8 mouse cellular contexts compared by ENCODE assay signal in the genomic region with DNA sequence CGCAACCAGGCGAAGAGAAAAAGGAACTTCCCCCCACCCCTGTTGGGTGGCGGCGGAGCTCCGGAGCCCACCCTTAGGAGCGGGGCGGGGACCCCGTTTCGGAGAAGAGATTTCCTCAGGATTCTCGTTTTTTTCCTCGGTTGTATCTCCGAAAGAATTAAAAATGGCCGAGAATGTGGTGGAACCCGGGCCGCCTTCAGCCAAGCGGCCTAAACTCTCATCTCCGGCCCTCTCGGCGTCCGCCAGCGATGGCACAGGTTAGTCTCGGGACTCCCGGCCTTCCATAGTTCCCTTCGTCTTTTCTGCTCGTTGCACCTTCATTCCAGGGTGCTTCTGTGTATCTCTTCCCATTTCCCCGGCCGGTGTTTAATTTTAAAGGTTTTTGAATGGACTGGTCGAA. TPM values are rescaled to one million over a fixed set of nuclear protein-coding genes. Genes with fewer than 3 reads are reported as not detected.
DNase-seq lines count a peak whose midpoint lies in the region; ATAC-seq lines count a peak whose summit lies in the region.

No protein-coding gene starts in this region.

- peak overlapping the region; percentile 100 for H3K27ac ChIP-seq in kidney, embryonic 16.5 days (ENCODE audit: low read length)
- peak overlapping the region; percentile 100 for H3K27ac ChIP-seq in hindbrain, embryonic 13.5 days
- peak overlapping the region; percentile 100 for H3K27ac ChIP-seq in midbrain, embryonic 11.5 days (ENCODE audit: low read depth, low read length)

- ATAC-seq in kidney, embryonic 16.5 days (ENCODE audit: low FRiP score, low TSS enrichment) = no peak
- ATAC-seq in hindbrain, embryonic 13.5 days (ENCODE audit: low FRiP score) = no peak
- no peak for ATAC-seq in midbrain, embryonic 11.5 days (ENCODE audit: low FRiP score)

- intact Hi-C loops in left cerebral cortex, postnatal 14 days (cut with DNase I) = no loop called here

- H3K9me3 ChIP-seq in kidney, embryonic 16.5 days (ENCODE audit: low read length) = no peaks in the 10 kb centered on the region
- H3K9me3 ChIP-seq in hindbrain, embryonic 13.5 days = no peaks in the 10 kb centered on the region
- no peaks in the 10 kb centered on the region for H3K9me3 ChIP-seq in midbrain, embryonic 11.5 days (ENCODE audit: control insufficient read depth, low read length)

- peaks cover 23% of the 10 kb centered on the region for H3K4me1 ChIP-seq in kidney, embryonic 16.5 days (ENCODE audit: insufficient read depth, low read length)
- H3K4me1 ChIP-seq in hindbrain, embryonic 13.5 days (replicated peaks) = peaks cover 40% of the 10 kb centered on the region
- H3K4me1 ChIP-seq in midbrain, embryonic 11.5 days (ENCODE audit: control insufficient read depth, insufficient read depth, low read length) = peaks cover 15% of the 10 kb centered on the region

- DNase-seq in kidney, adult 18-20 months = no peak
- peak; percentile 30 for DNase-seq in c-Kit-negative CD71-positive TER-119-positive erythroid progenitor cells, embryonic 14.5 days (ENCODE audit: low read depth, low spot score)
- no peak for DNase-seq in midbrain, embryonic 11.5 days (ENCODE audit: low spot score, missing footprints)
- DNase-seq in T-cell, adult 2 months (ENCODE audit: low spot score) = no peak
- no peak for DNase-seq in Muller cell, postnatal 12 days (ENCODE audit: inconsistent ontology term)
- DNase-seq in left cerebral cortex, postnatal 14 days (ENCODE audit: low spot score in 2 of 2) = no peak

- H3K36me3 ChIP-seq in kidney, embryonic 16.5 days (ENCODE audit: insufficient read depth, low read length) = 0 out of 2 replicates have a peak, but pooled peaks cover 5% of the 10 kb centered on the region
- peaks cover 3% of the 10 kb centered on the region; the same call in 1 of the 2 replicates for H3K36me3 ChIP-seq in hindbrain, embryonic 13.5 days
- H3K36me3 ChIP-seq in midbrain, embryonic 11.5 days (ENCODE audit: control insufficient read depth, insufficient read depth, low read length) = 0 out of 2 replicates have a peak, but pooled peaks cover 3% of the 10 kb centered on the region

- peak overlapping the region; percentile 84 for H3K4me2 ChIP-seq in kidney, embryonic 16.5 days (replicated peaks; ENCODE audit: low read depth, low read length)
- peak overlapping the region; percentile 97 for H3K4me2 ChIP-seq in hindbrain, embryonic 13.5 days
- H3K4me2 ChIP-seq in midbrain, embryonic 11.5 days = peak overlapping the region; percentile 73

- H3K4me3 ChIP-seq in kidney, embryonic 16.5 days (ENCODE audit: low read length) = peak overlapping the region; percentile 66
- peak overlapping the region; percentile 97 for H3K4me3 ChIP-seq in hindbrain, embryonic 13.5 days
- peak overlapping the region; percentile 99 for H3K4me3 ChIP-seq in midbrain, embryonic 11.5 days (ENCODE audit: low read depth, low read length)

- H3K9ac ChIP-seq in kidney, embryonic 16.5 days (replicated peaks; ENCODE audit: low read length) = peak overlapping the region; percentile 100
- peak overlapping the region; percentile 100 for H3K9ac ChIP-seq in hindbrain, embryonic 13.5 days
- peak overlapping the region; percentile 99 for H3K9ac ChIP-seq in midbrain, embryonic 11.5 days (ENCODE audit: low read length)

- under 1% methylated on average over 28 of the region's 28 CpGs for WGBS in kidney, embryonic 16.5 days
- WGBS in hindbrain, embryonic 13.5 days = under 1% methylated on average over 28 of the region's 28 CpGs
- under 1% methylated on average over 28 of the region's 28 CpGs for WGBS in midbrain, embryonic 11.5 days

- no peaks in the 10 kb centered on the region for H3K27me3 ChIP-seq in kidney, embryonic 16.5 days (ENCODE audit: insufficient read depth, low read length)
- H3K27me3 ChIP-seq in hindbrain, embryonic 13.5 days = no peaks in the 10 kb centered on the region
- no peaks in the 10 kb centered on the region for H3K27me3 ChIP-seq in midbrain, embryonic 11.5 days (ENCODE audit: control insufficient read depth, insufficient read depth, low read length)

RNA-seq across cellular contexts. Expression of gene Ep300, which starts 1.3 kb away (rescaled TPM):
- 15.2 and 20.9 TPM in 2 replicates for polyA plus RNA-seq in kidney, embryonic 16.5 days (2015; fragmentation: Nextera tagmentation; extraction: Ambion mirVana)
- 20.4 and 20.6 TPM in 2 replicates for polyA plus RNA-seq in hindbrain, embryonic 13.5 days (2015; fragmentation: Nextera tagmentation; extraction: Ambion mirVana)
- polyA plus RNA-seq in midbrain, embryonic 11.5 days (2014; fragmentation: Nextera tagmentation; extraction: Ambion mirVana) = 23.7 and 25.8 TPM in 2 replicates
- 10 to 100 TPM; 57.9 to 58.3 TPM for total RNA-seq in left cerebral cortex, postnatal 14 days (2021)
